Mouse (Mus musculus) stomach, embryonic 15.5 days (tissue): ENCODE measurements around the gene Gm17490. TPM values are rescaled to one million over a fixed set of nuclear protein-coding genes. Genes with fewer than 3 reads are reported as not detected.
"Not testable (repeated sequence)": the region's sequence is repeated elsewhere in the genome, so short reads cannot be mapped to it uniquely, and the experiment has no call there.

Source experiments
- ATAC-seq: fragments of 200-750 bp; cut with Nextera tagmentation; 2 replicates; pipeline ENCODE4 v1.8.0; 2017; ENCODE audit warnings: low read depth, moderate number of reproducible peaks, moderate TSS enrichment; ENCODE audit not compliant: insufficient read depth, low FRiP score
- H3K27ac ChIP-seq: fragments of 300-500 bp; sonication (generic); 2 replicates; pipeline ENCODE4 v1.5.1; 2015; ENCODE audit warnings: mild to moderate bottlenecking, inconsistent platforms
- H3K27me3 ChIP-seq: fragments of 300-500 bp; sonication (generic); replicated peaks from 2 replicates; pipeline ENCODE4 v1.6.1; 2015; ENCODE audit warnings: inconsistent platforms
- H3K36me3 ChIP-seq: fragments of 300-500 bp; sonication (generic); 2 replicates; pipeline ENCODE4 v1.6.1; 2015; ENCODE audit warnings: inconsistent platforms
- H3K4me1 ChIP-seq: fragments of 300-500 bp; sonication (generic); 2 replicates; pipeline ENCODE4 v1.6.1; 2015; ENCODE audit warnings: inconsistent platforms
- H3K4me2 ChIP-seq: fragments of 300-500 bp; sonication (generic); 2 replicates; pipeline ENCODE4 v1.6.1; 2015; ENCODE audit warnings: mild to moderate bottlenecking, inconsistent platforms
- H3K4me3 ChIP-seq: fragments of 300-500 bp; sonication (generic); replicated peaks from 2 replicates; pipeline ENCODE4 v1.5.1; 2015; ENCODE audit warnings: inconsistent platforms
- H3K9ac ChIP-seq: fragments of 300-500 bp; sonication (generic); 2 replicates; pipeline ENCODE4 v1.6.1; 2015; ENCODE audit warnings: inconsistent platforms
- H3K9me3 ChIP-seq: fragments of 300-500 bp; sonication (generic); 2 replicates; pipeline ENCODE4 v1.6.1; 2016; ENCODE audit warnings: inconsistent platforms
- WGBS: fragments of 180-500 bp; shearing (Covaris S2); methylation state at CpG from one replicate; pipeline ENCODE4 v1.1.7; 2015; 5-methylcytosine and 5-hydroxymethylcytosine counted together
- polyA plus RNA-seq: library from polyadenylated mRNA; unstranded; fragments of >200 nt; fragmentation: Nextera tagmentation; extraction: Ambion mirVana; gene quantifications from 2 replicates; pipeline ENCODE4 v1.2.1, GENCODE M21; 2015

Gm17490 gene
- polyA plus RNA-seq, 1 experiment from 2014 or later: not detected

DNA sequence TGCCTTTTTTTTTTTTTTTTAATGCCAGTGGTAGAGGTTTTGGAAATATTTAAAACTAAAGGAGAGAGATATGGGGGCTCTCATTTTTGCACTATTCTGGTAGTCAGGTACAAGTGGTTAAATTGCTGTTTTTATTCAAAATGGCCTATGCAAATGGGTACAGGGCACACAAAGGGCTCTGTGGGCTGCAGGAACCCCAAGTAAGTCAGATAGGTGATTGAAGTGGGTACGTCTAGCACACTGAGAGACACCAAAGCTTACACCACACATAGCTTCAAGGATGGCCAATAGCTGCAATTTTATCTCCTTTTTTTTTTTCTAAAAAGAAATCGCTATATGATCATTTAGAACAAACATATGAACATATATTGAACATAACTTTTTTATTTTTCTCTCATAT is 6.5 kb downstream of the Gm17490 start:
- Histone ChIP-seq H3K4me1 (no peaks in the 10 kb centered on the region), H3K4me2 (no peak overlapping the region), H3K9ac (no peak overlapping the region), H3K4me3 (no peak overlapping the region), H3K36me3 (no peaks in the 10 kb centered on the region), H3K27ac (no peak overlapping the region), H3K9me3 (no peaks in the 10 kb centered on the region), H3K27me3 (no peaks in the 10 kb centered on the region)
- 81% methylated on average over 2 of the region's 2 CpGs for WGBS
- no peak for ATAC-seq

DNA sequence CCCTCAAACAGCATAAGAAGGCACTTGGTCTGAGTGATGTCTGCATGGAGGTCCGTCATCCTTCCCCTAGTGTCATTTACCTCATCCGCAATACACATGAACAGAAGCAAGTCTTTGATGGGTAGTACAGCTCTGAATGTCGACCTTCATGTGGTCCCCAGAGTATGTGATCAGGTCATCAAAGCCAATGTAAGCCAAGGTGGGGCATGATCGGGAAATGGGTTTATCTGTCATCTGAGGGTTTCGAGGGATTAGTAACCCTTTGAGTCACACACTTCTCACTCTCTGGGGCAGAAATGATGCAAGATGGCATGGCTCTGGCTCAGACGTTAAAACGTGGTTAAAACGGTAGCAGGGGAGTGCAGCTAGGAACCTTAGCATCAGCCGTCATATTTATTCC is 9.2 kb downstream of the Gm17490 start:
- Histone ChIP-seq H3K4me1 (no peaks in the 10 kb centered on the region), H3K36me3 (no peaks in the 10 kb centered on the region), H3K27ac (no peak overlapping the region), H3K27me3 (no peaks in the 10 kb centered on the region), H3K9ac (no peak overlapping the region), H3K4me3 (no peak overlapping the region), H3K4me2 (no peak overlapping the region), H3K9me3 (no peaks in the 10 kb centered on the region)
- no peak for ATAC-seq
- WGBS: 85% methylated on average over 9 of the region's 9 CpGs

DNA sequence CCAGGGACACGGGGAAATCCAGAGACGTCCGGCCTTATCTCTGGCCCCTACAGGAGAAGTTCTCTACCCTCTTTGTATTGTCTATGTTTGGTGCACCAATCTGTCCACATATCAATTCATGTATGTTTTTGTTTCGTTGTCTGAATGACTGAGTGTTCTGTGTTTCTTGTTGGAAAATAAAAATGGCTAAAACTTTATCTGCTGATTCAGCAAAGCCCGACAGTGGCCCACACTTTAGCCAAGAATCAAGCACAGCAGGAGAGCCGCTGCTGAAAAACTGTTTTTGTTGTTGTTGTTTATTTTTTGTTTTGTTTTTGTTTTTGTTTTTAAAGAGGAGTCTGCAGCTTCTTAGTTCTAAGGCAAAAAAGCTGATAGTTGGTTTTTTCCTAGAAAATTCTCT is 13.1 kb downstream of the Gm17490 start:
- H3K9ac ChIP-seq, H3K36me3 ChIP-seq, H3K4me2 ChIP-seq, H3K27ac ChIP-seq, H3K9me3 ChIP-seq, H3K4me3 ChIP-seq, H3K4me1 ChIP-seq, ATAC-seq, H3K27me3 ChIP-seq: not testable (repeated sequence)
- WGBS: 83% methylated on average over 6 of the region's 6 CpGs

DNA sequence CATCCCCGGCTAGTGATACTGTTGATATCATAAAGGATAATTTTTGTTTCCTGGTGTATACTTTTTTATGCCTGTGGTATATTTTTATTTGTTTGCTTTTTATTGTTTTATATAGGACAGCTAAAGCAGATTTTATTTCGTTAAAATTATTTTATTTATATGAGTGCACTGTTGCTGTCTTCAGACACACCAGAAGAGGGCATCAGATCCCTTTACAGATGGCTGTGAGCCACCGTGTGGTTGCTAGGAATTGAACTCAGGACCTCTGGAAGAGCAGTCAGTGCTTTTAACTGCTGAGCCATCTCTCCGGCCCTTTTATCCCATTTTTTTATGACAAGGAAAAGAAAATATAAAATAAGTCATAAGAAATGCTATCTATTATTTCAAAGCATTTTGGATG is 19.3 kb downstream of the Gm17490 start:
- not testable (repeated sequence) for H3K36me3 ChIP-seq, H3K4me3 ChIP-seq, H3K4me2 ChIP-seq, H3K9me3 ChIP-seq, H3K27me3 ChIP-seq, ATAC-seq, H3K4me1 ChIP-seq, H3K9ac ChIP-seq, H3K27ac ChIP-seq
- 67% methylated on average over 4 of the region's 4 CpGs for WGBS

DNA sequence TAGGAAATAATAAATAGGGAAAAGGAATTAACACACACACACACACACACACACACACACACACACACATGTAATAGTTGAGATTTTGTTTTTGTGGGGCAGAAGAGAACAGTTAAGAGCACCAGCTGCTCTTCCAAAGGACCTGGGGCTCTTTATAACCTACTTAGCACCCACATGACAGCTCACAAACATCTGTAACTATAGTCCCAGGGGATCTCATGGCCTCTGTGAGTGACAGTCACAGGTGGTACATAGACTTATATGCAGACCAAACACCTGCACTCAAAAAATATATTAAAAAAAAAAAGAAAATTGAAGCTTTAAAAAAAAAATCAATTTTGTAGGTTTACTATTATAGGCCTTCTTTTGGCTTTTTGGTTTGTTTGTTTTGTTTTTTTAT is 21.2 kb downstream of the Gm17490 start:
- no peak overlapping the region for H3K4me2 ChIP-seq
- H3K4me3 ChIP-seq: no peak overlapping the region
- no peaks in the 10 kb centered on the region for H3K27me3 ChIP-seq
- no peaks in the 10 kb centered on the region for H3K9me3 ChIP-seq
- H3K36me3 ChIP-seq: 0 out of 2 replicates have a peak, but pooled peaks cover 5% of the 10 kb centered on the region
- no peak overlapping the region for H3K9ac ChIP-seq
- H3K4me1 ChIP-seq: peaks cover 6% of the 10 kb centered on the region; the same call in 1 of the 2 replicates
- H3K27ac ChIP-seq: no peak overlapping the region
- ATAC-seq: no peak

DNA sequence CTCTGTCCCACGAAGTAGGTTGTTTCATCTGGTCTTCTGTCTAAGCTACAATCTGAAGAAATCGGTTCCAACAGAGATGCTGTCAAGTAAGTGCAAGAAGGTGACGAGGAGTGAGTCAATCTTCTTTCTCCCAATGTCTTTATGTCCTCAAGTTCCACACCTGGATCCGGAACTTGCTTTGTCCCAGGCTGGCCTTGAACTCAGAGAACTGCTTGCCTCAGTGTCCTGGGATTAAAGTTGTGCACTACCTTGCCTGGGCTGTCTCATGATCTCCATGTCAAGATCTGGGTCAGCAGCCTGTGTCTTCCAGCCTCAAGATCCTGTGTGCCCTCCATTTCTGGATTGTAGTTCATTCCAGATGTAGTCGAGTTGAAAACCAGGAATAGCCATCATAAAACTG is 22.0 kb downstream of the Gm17490 start, which contains the start of gene Rbm17:
Gene Rbm17 (minus strand): TSS at position 101 of the 400 bp plus-strand sequence.
- Histone ChIP-seq H3K9ac (peak within 1 kb of the TSS; percentile 99), H3K4me2 (peak within 1 kb of the TSS; percentile 69), H3K36me3 (0 out of 2 replicates have a peak, but pooled peaks cover 11% of the 10 kb centered on the region), H3K27ac (peak within 1 kb of the TSS; percentile 59; the same call in 1 of the 2 replicates), H3K4me1 (peaks cover 6% of the 10 kb centered on the region; the same call in 1 of the 2 replicates), H3K9me3 (no peaks in the 10 kb centered on the region), H3K4me3 (peak within 1 kb of the TSS; percentile 99), H3K27me3 (no peaks in the 10 kb centered on the region)
- WGBS: 88% methylated on average over 5 of the region's 5 CpGs
- ATAC-seq: no peak

DNA sequence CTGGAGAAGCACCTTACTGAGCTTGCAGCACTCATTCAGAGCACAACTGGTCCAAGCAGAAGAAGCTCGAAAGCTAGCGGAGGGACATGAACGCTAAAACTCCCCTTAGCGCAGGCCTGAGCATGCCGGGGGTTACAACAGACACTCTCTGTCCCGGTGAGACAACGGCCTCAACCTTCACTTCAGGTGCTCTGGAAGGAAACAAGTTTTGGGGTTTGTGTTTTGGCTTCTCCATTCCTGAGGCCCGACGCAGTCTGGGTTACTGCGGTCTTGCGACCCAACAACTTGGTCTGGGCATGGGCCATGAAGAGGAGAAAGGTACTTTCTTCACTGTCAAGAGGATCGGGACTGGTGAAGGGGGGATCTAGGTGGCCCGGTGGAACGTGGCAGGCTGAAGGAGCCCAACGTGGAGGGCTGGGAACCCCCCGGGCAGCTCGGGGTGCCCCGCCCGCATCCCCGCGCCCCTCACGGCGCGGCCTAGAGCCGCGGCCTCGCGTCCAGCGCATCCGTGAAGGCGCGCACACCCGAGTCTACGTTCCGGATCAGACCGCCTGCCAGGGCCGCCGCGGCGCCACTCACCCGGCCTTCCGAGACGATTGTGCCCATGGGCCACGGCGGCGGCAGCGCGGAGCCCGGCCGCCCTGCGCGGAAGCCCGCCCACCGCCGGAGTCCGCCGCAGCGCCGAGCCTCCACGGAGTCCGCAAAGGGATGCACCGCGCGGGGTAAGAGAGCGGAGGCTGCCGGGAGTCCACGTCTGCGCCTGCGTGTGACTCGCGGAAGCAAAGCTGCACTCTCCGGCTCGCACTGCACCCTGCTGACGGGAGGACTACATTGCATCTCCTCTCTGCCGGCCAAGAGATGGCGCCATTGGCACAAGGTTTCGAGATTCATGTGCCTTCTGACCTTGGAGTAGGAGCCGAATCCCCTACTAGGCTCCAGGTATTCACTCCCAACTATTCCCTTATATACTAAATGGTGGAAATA is 23.3 kb downstream of the Gm17490 start:
- Histone ChIP-seq H3K4me2 (peak overlapping the region; percentile 69), H3K9me3 (no peaks in the 10 kb centered on the region), H3K36me3 (peaks cover 16% of the 10 kb centered on the region), H3K4me1 (peaks cover 6% of the 10 kb centered on the region; the same call in 1 of the 2 replicates), H3K27ac (peak overlapping the region; percentile 59; the same call in 1 of the 2 replicates), H3K27me3 (no peaks in the 10 kb centered on the region), H3K9ac (peak overlapping the region; percentile 99), H3K4me3 (peak overlapping the region; percentile 99)
- WGBS: under 1% methylated on average over 78 of the region's 78 CpGs
- peak; percentile 98 for ATAC-seq

DNA sequence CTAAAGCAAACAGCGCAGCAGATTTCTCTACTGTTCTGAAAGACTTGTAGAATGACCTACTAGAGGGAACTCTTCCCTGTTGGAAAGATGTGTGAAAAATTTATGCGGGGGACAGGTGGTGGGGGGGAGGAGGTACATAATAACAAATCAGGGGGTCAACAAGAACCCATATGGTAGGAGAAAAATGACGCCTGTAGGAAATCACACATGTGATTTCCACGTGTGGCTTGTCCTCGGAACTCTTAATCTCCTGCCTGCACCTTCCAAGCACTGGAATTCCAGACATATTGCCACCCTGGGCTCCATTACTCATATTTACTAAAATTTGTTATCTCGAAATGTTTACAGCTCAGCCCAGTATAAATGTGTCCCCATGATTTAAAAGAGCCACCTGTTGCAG is 24.3 kb downstream of the Gm17490 start:
- Histone ChIP-seq H3K27ac (no peak overlapping the region), H3K36me3 (peaks cover 25% of the 10 kb centered on the region), H3K27me3 (no peaks in the 10 kb centered on the region), H3K9me3 (no peaks in the 10 kb centered on the region), H3K9ac (peak overlapping the region; percentile 99), H3K4me3 (peak overlapping the region; percentile 99), H3K4me2 (peak overlapping the region; percentile 69), H3K4me1 (peaks cover 6% of the 10 kb centered on the region; the same call in 1 of the 2 replicates)
- ATAC-seq: no peak
- WGBS: 68% methylated on average over 6 of the region's 6 CpGs

DNA sequence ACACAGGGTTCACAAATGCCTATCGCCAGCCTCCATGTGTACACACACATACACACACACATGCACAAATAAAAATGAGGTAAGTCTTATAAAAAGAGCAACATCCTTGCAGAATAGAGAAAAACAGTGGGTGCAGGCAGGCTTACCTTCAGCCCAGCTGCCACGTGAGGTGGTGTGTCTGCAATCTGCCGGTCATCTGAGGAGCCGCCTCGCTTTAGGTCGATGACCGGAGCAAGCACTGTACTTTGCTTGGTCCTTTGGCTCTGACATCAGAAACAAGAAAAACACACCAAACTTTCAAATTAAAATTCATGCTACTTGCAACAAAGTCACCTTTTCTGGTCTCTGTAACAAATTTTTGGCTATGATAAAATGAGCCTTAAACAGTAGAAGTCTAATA is 28.2 kb downstream of the Gm17490 start:
- Histone ChIP-seq H3K4me1 (peaks cover 6% of the 10 kb centered on the region; the same call in 1 of the 2 replicates), H3K4me3 (no peak overlapping the region), H3K9me3 (no peaks in the 10 kb centered on the region), H3K36me3 (peaks cover 52% of the 10 kb centered on the region), H3K27me3 (no peaks in the 10 kb centered on the region), H3K27ac (no peak overlapping the region), H3K4me2 (no peak overlapping the region), H3K9ac (no peak overlapping the region)
- no peak for ATAC-seq
- WGBS: 93% methylated on average over 7 of the region's 7 CpGs

DNA sequence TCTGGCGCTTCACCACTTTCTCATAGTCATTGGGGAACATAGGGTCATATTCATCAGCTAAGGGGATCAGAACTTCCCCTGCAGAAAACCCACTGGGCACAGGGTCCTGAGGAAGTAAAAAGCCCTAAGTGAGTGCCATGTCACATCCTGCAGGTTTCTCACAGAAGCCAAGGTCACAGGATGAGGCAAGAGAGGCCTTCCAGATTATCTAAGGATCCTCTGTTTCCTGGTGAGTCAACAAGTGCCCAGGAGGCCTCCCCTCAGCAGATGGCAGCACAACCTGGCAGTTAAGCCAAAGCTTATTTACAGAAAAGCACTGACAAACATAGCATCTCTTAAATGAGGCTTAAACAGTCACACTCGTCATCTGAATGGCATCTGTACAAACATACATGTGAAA is 29.4 kb downstream of the Gm17490 start:
- Histone ChIP-seq H3K9me3 (no peaks in the 10 kb centered on the region), H3K4me2 (no peak overlapping the region), H3K36me3 (peaks cover 63% of the 10 kb centered on the region), H3K4me3 (no peak overlapping the region), H3K4me1 (0 out of 2 replicates have a peak, but pooled peaks cover 1% of the 10 kb centered on the region), H3K27me3 (no peaks in the 10 kb centered on the region), H3K27ac (no peak overlapping the region), H3K9ac (no peak overlapping the region)
- no peak for ATAC-seq
- WGBS: 81% methylated on average over 2 of the region's 2 CpGs

DNA sequence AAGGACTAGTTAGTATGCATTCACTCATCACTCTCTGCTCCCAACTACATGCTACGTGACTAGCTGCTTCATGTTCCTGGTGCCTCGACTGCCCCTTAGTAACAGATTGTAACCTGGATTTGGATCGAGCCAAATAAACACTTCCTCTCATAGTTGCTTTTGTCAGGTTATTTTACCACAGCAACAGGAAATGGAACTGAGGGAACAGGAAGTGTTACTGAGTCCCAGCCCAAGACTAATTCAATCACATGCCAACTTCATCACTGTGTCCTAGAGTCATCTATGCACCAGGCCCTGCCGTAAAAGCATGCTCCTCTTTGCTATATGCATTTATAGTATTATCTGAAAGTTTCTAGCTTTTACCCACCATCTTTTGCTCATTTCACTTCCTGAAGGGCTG is 38.1 kb downstream of the Gm17490 start:
- Histone ChIP-seq H3K4me2 (no peak overlapping the region), H3K36me3 (peaks cover 69% of the 10 kb centered on the region), H3K9ac (no peak overlapping the region), H3K27ac (no peak overlapping the region), H3K4me3 (no peak overlapping the region), H3K9me3 (no peaks in the 10 kb centered on the region), H3K27me3 (no peaks in the 10 kb centered on the region), H3K4me1 (no peaks in the 10 kb centered on the region)
- 83% methylated on average over 4 of the region's 4 CpGs for WGBS
- no peak for ATAC-seq

DNA sequence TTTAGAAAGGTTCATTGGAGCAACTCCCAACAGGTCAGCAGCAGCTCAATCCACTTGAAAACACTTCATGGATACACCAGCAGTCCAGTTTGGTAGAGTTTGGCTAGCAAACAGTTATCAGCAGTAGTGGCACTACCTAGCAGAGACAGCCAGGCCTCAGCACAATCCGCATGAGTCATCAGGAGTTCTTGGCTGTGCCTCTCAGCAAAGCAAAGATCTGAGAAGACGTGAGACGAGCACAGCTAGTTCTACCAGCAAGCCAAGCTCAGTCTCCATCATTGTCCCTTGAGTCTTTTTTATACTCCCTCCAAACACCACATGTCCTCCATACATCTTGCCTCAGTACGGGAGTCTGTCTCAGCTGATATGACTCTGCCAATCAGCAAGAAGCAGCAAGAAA is 46.7 kb downstream of the Gm17490 start:
- Histone ChIP-seq H3K27me3 (no peaks in the 10 kb centered on the region), H3K9ac (no peak overlapping the region), H3K4me3 (no peak overlapping the region), H3K27ac (no peak overlapping the region), H3K36me3 (peaks cover 15% of the 10 kb centered on the region), H3K4me1 (no peaks in the 10 kb centered on the region), H3K4me2 (no peak overlapping the region), H3K9me3 (no peaks in the 10 kb centered on the region)
- no peak for ATAC-seq
- WGBS: 95% methylated on average over 4 of the region's 4 CpGs
